Mouse (Mus musculus) embryo, embryonic 10.5 days (tissue): ENCODE measurements around the gene Arhgap8.
"Not testable (repeated sequence)": the region's sequence is repeated elsewhere in the genome, so short reads cannot be mapped to it uniquely, and the experiment has no call there.

Experiments used
- DNase-seq: peaks from one replicate; pipeline ENCODE4 v3.0.0-alpha.2; 2015; ENCODE audit warnings: low spot score

The Arhgap8 gene

GRCm38 (mm10) chr15:84698189-84698588 lies 21.7 kb upstream of the Arhgap8 start:
- DNase-seq, result no peak

- DNase-seq, result peak; percentile 89
These were observed 19.6 kb upstream of the Arhgap8 start for GRCm38 (mm10) chr15:84700147-84700794.

GRCm38 (mm10) chr15:84701947-84702346 lies 17.9 kb upstream of the Arhgap8 start:
- DNase-seq, result peak; percentile 79

- no peak for DNase-seq
These were observed 17.2 kb upstream of the Arhgap8 start for GRCm38 (mm10) chr15:84702391-84703345.

GRCm38 (mm10) chr15:84703992-84704391 lies 15.9 kb upstream of the Arhgap8 start:
- DNase-seq, result no peak

DNA sequence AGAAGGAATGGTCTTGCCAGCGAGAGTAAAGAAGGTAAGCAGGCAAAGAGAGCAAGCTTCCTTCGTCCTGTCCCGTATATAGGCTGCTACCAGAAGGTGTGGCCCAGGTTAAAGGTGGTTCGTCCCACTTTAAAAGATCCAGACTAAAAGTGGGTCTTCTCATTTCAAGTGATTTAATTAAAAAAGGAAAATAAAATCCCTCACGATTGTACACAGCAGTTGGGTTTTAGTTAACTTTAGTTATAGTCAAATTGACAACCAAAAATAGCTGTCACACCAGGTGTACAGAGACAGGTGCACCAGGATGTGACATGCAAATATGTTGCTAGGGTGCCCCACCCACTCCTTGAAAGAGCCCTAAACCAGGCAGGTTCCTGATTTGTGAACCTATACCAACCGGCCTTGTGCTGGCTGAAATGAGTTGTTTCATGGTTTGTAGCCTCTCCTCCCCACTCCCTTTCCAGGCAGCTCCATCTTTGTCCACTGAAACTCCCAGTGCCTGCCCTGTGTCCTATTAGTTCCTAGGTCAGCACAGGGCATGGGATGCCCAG lies 14.4 kb upstream of the Arhgap8 start:
- no peak for DNase-seq

GRCm38 (mm10) chr15:84706983-84707619 lies 12.8 kb upstream of the Arhgap8 start:
- no peak for DNase-seq

GRCm38 (mm10) chr15:84712566-84713405 lies 7.1 kb upstream of the Arhgap8 start:
- DNase-seq, result no peak

DNA sequence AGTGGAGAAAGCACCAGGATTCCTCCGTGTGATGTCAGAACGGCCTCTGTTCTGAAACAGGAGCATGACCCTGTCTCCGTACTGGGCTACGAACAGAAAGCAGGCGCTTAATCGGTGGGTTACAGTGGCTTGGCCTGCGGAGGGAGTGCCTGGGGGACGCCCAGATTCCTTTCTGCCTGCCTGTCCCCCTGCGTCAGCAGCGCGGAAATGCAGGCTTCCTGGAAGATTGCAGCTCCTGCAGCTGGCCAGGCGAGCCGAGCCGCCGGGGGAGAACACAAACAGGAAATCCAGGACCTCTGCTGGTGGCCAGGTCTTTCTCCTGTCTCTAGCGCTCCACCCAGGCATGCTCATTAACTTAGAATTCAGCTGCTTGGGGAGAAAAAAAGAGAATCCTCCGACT lies 5.1 kb upstream of the Arhgap8 start:
- DNase-seq, result peak; percentile 85

DNA sequence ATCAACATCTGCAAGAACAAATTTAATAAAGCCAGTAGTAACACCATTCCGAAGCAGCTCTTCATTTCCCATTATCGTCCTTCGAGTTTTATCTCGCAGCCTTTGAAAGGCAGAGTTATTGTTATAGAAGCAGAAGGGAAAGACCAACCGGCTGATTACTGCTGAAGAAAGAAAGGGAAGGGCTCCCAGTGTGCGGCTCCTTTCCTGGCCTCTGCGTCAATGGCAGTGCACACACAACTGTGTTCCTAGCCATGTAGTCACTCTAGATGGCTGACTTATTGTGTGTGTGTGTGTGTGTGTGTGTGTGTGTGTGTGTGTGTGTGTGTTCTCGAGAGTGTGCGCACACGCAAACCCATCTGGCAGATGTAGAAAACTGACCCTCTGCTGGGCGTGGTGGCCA lies 4.7 kb upstream of the Arhgap8 start:
- no peak for DNase-seq

DNA sequence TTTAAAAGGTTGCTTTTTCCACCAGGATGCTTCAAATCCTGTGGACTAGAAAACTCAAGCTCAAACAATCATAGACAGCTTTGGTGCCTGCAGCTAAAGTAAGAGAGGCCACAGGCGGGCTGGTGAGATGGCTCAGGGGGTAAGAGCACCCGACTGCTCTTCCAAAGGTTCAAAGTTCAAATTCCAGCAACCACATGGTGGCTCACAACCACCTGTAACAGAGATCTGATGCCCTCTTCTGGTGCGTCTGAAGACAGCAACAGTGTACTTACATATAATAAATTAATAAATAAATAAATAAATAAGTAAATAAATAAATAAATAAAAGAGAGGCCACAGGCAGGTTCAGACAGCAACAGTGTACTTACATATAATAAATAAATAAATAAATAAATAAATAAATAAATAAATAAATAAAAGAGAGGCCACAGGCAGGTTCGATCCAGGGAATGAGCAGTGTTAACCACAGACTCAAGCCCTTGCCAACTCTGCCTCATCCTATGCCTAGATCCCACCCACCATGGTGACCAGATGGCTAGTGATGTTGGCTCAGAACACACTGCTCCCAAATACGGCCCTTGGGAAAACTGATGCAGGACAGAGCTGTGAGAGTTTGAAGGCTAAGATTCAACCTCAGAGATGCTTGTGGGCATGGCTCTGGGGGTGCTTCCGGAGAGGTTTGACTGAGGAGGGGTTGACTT lies 2.1 kb upstream of the Arhgap8 start:
- DNase-seq, result not testable (repeated sequence)

GRCm38 (mm10) chr15:84718785-84719184 lies 1.1 kb upstream of the Arhgap8 start:
- DNase-seq, result no peak

DNA sequence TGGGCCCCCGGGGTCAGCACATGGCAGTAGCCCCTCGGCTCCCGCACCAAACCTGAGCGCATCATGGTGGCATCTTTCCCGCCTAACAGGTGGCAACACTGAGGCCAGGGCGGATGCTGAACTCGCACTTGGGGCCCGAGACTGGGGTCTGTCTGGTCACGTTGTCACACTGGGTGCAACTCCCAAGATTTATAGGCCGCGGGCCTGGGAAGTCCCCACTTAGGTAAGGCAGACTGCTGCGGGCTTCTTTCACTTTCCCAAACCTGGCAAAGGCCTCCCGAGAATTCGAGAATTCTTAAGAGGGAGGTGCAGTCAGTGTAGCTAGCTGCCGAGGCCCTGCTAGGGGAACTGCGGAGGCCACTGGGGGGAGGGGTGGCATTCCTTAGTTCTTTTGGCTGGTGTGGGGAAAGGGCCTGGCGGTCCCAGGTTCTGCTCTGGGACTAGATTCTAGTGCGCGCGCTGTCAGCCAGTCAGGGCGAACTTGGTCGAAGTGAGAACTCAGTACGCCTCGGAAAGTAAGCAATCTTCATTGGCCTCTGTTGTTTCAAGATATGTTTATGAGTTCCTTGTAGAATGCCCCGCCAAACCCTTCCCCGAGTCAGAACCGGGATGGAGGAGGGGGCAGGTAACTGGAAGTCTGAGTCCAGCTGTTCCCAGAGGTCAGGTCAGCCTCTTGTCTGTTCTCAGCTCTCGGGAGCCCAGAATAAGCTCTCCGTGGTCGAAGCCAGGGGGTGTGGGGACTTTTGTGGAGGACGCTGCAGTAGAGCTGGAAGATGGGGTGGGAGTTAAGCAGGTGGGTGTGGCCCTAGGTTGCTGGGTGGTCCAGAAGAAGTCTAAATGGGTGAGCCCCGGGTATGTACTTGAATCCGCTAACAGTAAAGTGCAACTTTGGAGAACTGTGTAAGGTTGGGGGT lies 696 bp downstream of the Arhgap8 start:
- peak; percentile 61 for DNase-seq

DNA sequence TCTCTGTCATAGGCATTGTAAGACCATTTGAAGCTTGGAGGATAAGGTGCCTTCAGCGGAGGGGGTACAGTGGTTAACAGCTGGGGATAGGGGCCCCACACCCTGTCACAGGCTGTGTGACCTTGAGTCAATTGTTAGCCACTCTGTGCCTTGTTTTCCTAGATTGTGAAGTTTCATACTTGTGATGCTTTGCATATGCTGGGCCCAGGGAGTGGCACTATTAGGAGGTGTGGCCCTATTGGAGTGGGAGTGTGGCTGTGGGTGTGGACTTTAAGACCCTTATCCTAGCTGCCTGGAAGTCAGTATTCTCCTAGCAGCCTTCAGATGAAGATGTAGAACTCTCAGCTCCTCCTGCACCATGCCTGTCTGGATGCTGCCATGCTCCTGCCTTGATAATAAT lies 3.8 kb downstream of the Arhgap8 start:
- not testable (repeated sequence) for DNase-seq

GRCm38 (mm10) chr15:84724199-84724598 lies 4.3 kb downstream of the Arhgap8 start:
- DNase-seq, result no peak

GRCm38 (mm10) chr15:84729685-84730084 lies 9.8 kb downstream of the Arhgap8 start:
- no peak for DNase-seq

- DNase-seq, result no peak
These were observed 11.0 kb downstream of the Arhgap8 start for GRCm38 (mm10) chr15:84730893-84731292.

DNA sequence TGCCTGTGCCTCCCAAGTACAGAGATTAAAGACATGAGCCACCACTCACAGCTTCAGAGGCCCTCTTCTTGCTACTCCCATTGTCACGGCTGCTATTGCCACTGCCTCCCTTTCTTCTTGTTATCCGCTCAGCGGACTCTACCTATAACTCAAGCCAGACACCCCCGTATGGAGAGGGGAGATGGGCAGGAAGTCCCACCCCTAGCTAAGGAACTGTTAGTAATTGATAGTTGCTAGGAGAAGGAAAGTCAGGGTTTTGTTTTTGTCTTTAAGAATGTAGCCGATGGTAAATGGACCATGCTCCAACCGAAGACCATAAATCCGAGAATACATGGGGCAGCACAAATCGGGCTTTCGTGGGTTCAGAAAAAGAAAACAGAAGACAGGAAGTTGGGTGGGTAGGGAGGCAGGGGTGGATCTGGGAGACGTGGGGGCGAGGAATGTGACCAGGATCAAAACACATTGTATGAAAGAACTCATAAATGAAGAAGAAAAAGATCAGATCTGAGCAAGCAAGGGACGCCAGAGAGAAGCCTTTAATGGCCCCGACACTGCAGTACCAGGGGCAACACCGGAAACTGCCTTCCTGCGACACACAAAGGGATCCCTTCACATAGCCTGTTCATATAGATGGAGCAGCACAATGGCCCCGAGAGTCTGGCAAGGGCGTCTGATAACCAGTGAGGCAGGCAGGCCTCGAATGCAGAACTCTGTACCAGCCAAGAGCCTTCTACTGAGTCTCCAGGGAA lies 12.0 kb downstream of the Arhgap8 start:
- peak; percentile 46 for DNase-seq

- no peak for DNase-seq
These were observed 12.5 kb downstream of the Arhgap8 start for GRCm38 (mm10) chr15:84732425-84732749.
